Mouse (Mus musculus) forebrain, embryonic 16.5 days (tissue): ENCODE measurements at regions not wholly inside any gene's neighbourhood (a gene's known extent, or its start where the extent isn't known, plus 50 kb on each side); places are given as distances from the start of the nearest gene placed in this dataset.

Experiments
- ATAC-seq: fragments of 200-750 bp; cut with Nextera tagmentation; 2 replicates; pipeline ENCODE4 v1.8.0; 2017; ENCODE audit warnings: mild to moderate bottlenecking, moderate library complexity
- H3K27ac ChIP-seq: fragments of 300-500 bp; sonication (generic); 2 replicates; pipeline ENCODE4 v1.5.1; 2014; ENCODE audit warnings: low read length, control low read depth
- H3K27me3 ChIP-seq: fragments of 300-500 bp; sonication (generic); replicated peaks from 2 replicates; pipeline ENCODE4 v1.6.1; 2014; ENCODE audit warnings: low read length; ENCODE audit not compliant: control insufficient read depth, insufficient read depth
- H3K36me3 ChIP-seq: fragments of 300-500 bp; sonication (generic); 2 replicates; pipeline ENCODE4 v1.6.1; 2014; ENCODE audit not compliant: control insufficient read depth, insufficient read depth
- H3K4me1 ChIP-seq: fragments of 300-500 bp; sonication (generic); replicated peaks from 2 replicates; pipeline ENCODE4 v1.6.1; 2014; ENCODE audit warnings: low read length; ENCODE audit not compliant: control insufficient read depth, insufficient read depth
- H3K4me2 ChIP-seq: fragments of 300-500 bp; sonication (generic); 2 replicates; pipeline ENCODE4 v1.6.1; 2014; ENCODE audit warnings: mild to moderate bottlenecking, low read length, control low read depth
- H3K4me3 ChIP-seq: fragments of 300-500 bp; sonication (generic); replicated peaks from 2 replicates; pipeline ENCODE4 v1.5.1; 2014; ENCODE audit warnings: mild to moderate bottlenecking, low read length, control low read depth
- H3K9ac ChIP-seq: fragments of 300-500 bp; sonication (generic); replicated peaks from 2 replicates; pipeline ENCODE4 v1.6.1; 2014; ENCODE audit warnings: low read depth, low read length, control low read depth
- H3K9me3 ChIP-seq: fragments of 300-500 bp; sonication (generic); 2 replicates; pipeline ENCODE4 v1.6.1; 2016; ENCODE audit warnings: low read length; ENCODE audit not compliant: control insufficient read depth
- WGBS: fragments of 180-500 bp; shearing (Covaris S2); extraction: QIAGEN DNeasy Blood & Tissue Kit; methylation state at CpG from one replicate; pipeline ENCODE4 v1.1.7; 2014; 5-methylcytosine and 5-hydroxymethylcytosine counted together

GRCm38 (mm10) chr4:54481766-54482165, 463.1 kb upstream of the Zfp462 start:
- H3K27ac ChIP-seq, result no peak overlapping the region
- H3K4me3 ChIP-seq, result no peak overlapping the region
- no peaks in the 10 kb centered on the region for H3K4me1 ChIP-seq
- H3K9ac ChIP-seq, result no peak overlapping the region
- 70% methylated on average over 2 of the region's 2 CpGs for WGBS
- H3K9me3 ChIP-seq, result no peaks in the 10 kb centered on the region
- ATAC-seq, result no peak
- H3K36me3 ChIP-seq, result no peaks in the 10 kb centered on the region
- H3K27me3 ChIP-seq, result no peaks in the 10 kb centered on the region
- no peak overlapping the region for H3K4me2 ChIP-seq

GRCm38 (mm10) chr4:54493074-54493473, 451.8 kb upstream of the Zfp462 start:
- Histone ChIP-seq H3K27me3 (no peaks in the 10 kb centered on the region), H3K36me3 (no peaks in the 10 kb centered on the region), H3K27ac (no peak overlapping the region), H3K4me2 (no peak overlapping the region), H3K9me3 (no peaks in the 10 kb centered on the region), H3K9ac (no peak overlapping the region), H3K4me3 (no peak overlapping the region), H3K4me1 (no peaks in the 10 kb centered on the region)
- 83% methylated on average over 6 of the region's 6 CpGs for whole genome bisulfite sequencing
- ATAC-seq, result no peak

- no peak overlapping the region for H3K4me2 ChIP-seq
- no peaks in the 10 kb centered on the region for H3K36me3 ChIP-seq
- no peak for ATAC-seq
- H3K4me3 ChIP-seq, result no peak overlapping the region
- no peaks in the 10 kb centered on the region for H3K27me3 ChIP-seq
- H3K9ac ChIP-seq, result no peak overlapping the region
- H3K4me1 ChIP-seq, result no peaks in the 10 kb centered on the region
- H3K9me3 ChIP-seq, result no peaks in the 10 kb centered on the region
- 98% methylated on average over 2 of the region's 2 CpGs for WGBS
- no peak overlapping the region for H3K27ac ChIP-seq
Observed at GRCm38 (mm10) chr4:54497312-54497994, 447.4 kb upstream of the Zfp462 start.

- no peak overlapping the region for H3K4me3 ChIP-seq
- H3K27me3 ChIP-seq, result no peaks in the 10 kb centered on the region
- ATAC-seq, result peak; percentile 90
- H3K36me3 ChIP-seq, result no peaks in the 10 kb centered on the region
- peak overlapping the region; percentile 24; the same call in 1 of the 2 replicates for H3K27ac ChIP-seq
- WGBS, result 50% methylated on average over 1 of the region's 1 CpGs
- no peaks in the 10 kb centered on the region for H3K9me3 ChIP-seq
- H3K9ac ChIP-seq, result no peak overlapping the region
- H3K4me2 ChIP-seq, result no peak overlapping the region
- H3K4me1 ChIP-seq, result peaks cover 6% of the 10 kb centered on the region; the same call in 1 of the 2 replicates
Observed at GRCm38 (mm10) chr4:54515934-54516333, 428.9 kb upstream of the Zfp462 start.

GRCm38 (mm10) chr4:54523283-54523682, 421.6 kb upstream of the Zfp462 start:
- no peak for ATAC-seq
- WGBS, result 89% methylated on average over 5 of the region's 5 CpGs

GRCm38 (mm10) chr4:54526003-54526586, 418.8 kb upstream of the Zfp462 start:
- WGBS, result 89% methylated on average over 5 of the region's 5 CpGs
- H3K27ac ChIP-seq, result no peak overlapping the region; the same call in 1 of the 2 replicates

More at GRCm38 (mm10) chr4:54523283-54523682, 421.6 kb upstream of the Zfp462 start:
- no peaks in the 10 kb centered on the region for H3K36me3 ChIP-seq
- no peaks in the 10 kb centered on the region for H3K9me3 ChIP-seq
- H3K27me3 ChIP-seq, result no peaks in the 10 kb centered on the region
- no peak overlapping the region for H3K27ac ChIP-seq
- H3K9ac ChIP-seq, result no peak overlapping the region
- no peak overlapping the region for H3K4me2 ChIP-seq
- no peak overlapping the region for H3K4me3 ChIP-seq
- no peaks in the 10 kb centered on the region for H3K4me1 ChIP-seq

GRCm38 (mm10) chr4:54527660-54528059, 417.2 kb upstream of the Zfp462 start:
- no peak overlapping the region for H3K9ac ChIP-seq
- no peak for ATAC-seq
- H3K27ac ChIP-seq, result no peak overlapping the region
- no peaks in the 10 kb centered on the region for H3K27me3 ChIP-seq
- H3K36me3 ChIP-seq, result no peaks in the 10 kb centered on the region
- H3K9me3 ChIP-seq, result no peaks in the 10 kb centered on the region
- H3K4me1 ChIP-seq, result no peaks in the 10 kb centered on the region
- H3K4me2 ChIP-seq, result no peak overlapping the region
- 95% methylated on average over 2 of the region's 2 CpGs for WGBS
- no peak overlapping the region for H3K4me3 ChIP-seq

More at GRCm38 (mm10) chr4:54526003-54526586, 418.8 kb upstream of the Zfp462 start:
- Histone ChIP-seq H3K4me3 (no peak overlapping the region), H3K4me1 (no peaks in the 10 kb centered on the region), H3K27me3 (no peaks in the 10 kb centered on the region), H3K9ac (no peak overlapping the region), H3K9me3 (no peaks in the 10 kb centered on the region), H3K36me3 (no peaks in the 10 kb centered on the region), H3K4me2 (no peak overlapping the region)
- no peak for ATAC-seq

- Histone ChIP-seq H3K9ac (no peak overlapping the region), H3K27me3 (no peaks in the 10 kb centered on the region), H3K27ac (no peak overlapping the region), H3K9me3 (no peaks in the 10 kb centered on the region), H3K4me3 (no peak overlapping the region), H3K4me2 (no peak overlapping the region), H3K4me1 (peaks cover 7% of the 10 kb centered on the region), H3K36me3 (no peaks in the 10 kb centered on the region)
- ATAC-seq, result no peak
- WGBS, result 90% methylated on average over 2 of the region's 2 CpGs
Observed at GRCm38 (mm10) chr4:54531739-54532138, 413.1 kb upstream of the Zfp462 start.

GRCm38 (mm10) chr4:54533846-54534245, 411.0 kb upstream of the Zfp462 start:
- H3K4me1 ChIP-seq, result peaks cover 7% of the 10 kb centered on the region
- no peaks in the 10 kb centered on the region for H3K27me3 ChIP-seq
- whole genome bisulfite sequencing, result 9% methylated on average over 2 of the region's 2 CpGs
- no peak overlapping the region for H3K4me3 ChIP-seq
- no peak overlapping the region for H3K9ac ChIP-seq
- H3K27ac ChIP-seq, result no peak overlapping the region
- H3K4me2 ChIP-seq, result no peak overlapping the region
- no peaks in the 10 kb centered on the region for H3K36me3 ChIP-seq
- ATAC-seq, result peak; percentile 93
- H3K9me3 ChIP-seq, result no peaks in the 10 kb centered on the region
